Mouse (Mus musculus) ES-Bruce4 (cell line): Measurements from ENCODE around the gene Mrm3.

Experiments
- CTCF ChIP-seq: IDR thresholded peaks from one replicate; pipeline ENCODE4 v1.8.1; 2011; ENCODE audit warnings: low read depth, low read length
- EP300 ChIP-seq: IDR thresholded peaks from 2 replicates; pipeline ENCODE4 v1.6.1; 2011; ENCODE audit warnings: low read depth, low read length; ENCODE audit not compliant: insufficient read depth
- POLR2A ChIP-seq: IDR thresholded peaks from one replicate; pipeline ENCODE4 v1.8.1; 2011; ENCODE audit warnings: low read length; ENCODE audit not compliant: insufficient read depth

DNA sequence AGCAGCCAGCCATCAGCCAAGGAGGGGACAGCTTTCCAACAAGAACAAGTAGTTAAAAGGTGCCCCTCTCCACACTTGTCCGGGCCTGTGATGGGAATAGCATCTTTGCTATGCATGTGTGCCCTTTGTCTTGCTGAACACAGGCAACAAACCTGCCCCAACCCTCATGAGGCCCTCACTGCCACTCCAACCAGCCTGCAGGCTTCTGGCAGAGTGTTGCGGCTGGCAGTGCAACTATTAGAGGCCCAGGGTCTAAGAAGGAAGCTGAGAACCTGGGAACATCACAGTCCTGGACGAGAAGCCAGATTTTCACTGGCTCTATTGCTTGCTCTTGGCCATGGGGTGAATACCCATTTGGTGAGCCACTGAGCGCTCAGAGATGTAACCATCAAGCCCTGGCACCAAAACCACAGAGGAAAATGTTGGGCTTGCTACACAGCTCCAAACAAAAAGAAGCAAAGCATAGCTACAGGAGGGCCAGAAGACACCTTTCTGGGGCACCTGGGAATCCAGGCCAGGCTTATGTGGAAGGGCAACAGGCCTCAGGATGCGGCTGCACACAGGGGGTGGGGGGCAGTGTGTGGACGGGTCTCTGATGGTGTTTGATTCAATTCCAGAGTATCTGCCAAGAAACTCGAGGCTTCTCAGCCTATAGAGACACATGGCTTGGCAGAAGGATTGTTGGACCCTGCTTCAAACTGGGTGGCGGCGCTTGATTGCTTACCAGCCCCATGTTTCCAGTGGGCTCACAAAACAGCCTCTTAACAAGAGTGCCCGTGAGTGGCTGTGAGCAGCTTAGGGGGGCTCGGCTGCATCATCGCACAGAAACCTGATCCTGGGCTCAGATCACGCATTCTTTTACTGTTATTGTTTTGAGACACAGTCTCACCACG is 35.7 kb downstream of the Mrm3 start:
- TF ChIP-seq POLR2A (no peak), CTCF (no peak), EP300 (no peak)
